ENCODE assay signal across 8 mouse cellular contexts in the genomic region with DNA sequence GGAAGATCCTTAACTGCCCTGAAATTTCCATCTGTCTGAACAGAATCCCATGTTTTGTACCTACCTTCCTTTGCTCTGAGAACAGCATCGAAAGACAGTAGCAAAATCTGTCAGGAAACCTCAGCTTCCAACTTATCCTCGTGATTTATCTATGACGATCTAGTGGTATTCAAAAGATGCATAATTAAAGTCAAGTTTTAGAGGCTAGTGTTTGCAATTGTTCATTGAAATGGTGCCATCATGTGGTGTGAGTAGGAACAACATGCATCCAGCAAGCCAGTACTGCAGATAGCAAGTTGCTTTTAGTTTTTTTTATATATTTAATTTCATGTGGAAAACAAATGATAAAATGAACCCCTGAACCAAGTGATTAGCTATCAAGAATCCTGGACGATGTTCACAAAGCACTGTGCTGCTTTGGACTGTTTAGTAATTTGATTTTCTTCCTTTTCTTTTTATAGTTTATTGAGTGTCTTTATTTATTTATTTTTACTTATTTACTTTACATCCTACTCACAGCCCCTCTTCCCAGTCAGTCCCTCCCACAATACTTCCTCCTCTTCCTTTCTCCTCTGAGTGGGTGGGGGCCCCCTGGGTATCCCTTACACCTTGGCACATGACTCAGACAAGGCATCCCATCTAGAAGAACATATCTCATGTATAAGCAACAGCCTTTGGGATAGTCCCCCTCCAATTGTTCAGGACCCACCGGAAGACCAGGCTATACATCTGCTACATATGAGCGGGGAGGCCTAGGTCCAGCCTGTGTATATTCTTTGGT. TPM values are rescaled to one million over a fixed set of nuclear protein-coding genes. Genes with fewer than 3 reads are reported as not detected.
DNase-seq lines count a peak whose midpoint lies in the region; ATAC-seq lines count a peak whose summit lies in the region.

No protein-coding gene starts in this region.

- H3K9me3 ChIP-seq in kidney, embryonic 15.5 days (replicated peaks), result no peaks in the 10 kb centered on the region
- H3K9me3 ChIP-seq in limb, embryonic 11.5 days (ENCODE audit: control insufficient read depth, low read length), result no peaks in the 10 kb centered on the region
- no peaks in the 10 kb centered on the region for H3K9me3 ChIP-seq in neural tube, embryonic 12.5 days

- no peaks in the 10 kb centered on the region for H3K27me3 ChIP-seq in kidney, embryonic 15.5 days
- no peaks in the 10 kb centered on the region for H3K27me3 ChIP-seq in limb, embryonic 11.5 days (ENCODE audit: control insufficient read depth, insufficient read depth, low read length)
- no peaks in the 10 kb centered on the region for H3K27me3 ChIP-seq in neural tube, embryonic 12.5 days (replicated peaks)

- no peak overlapping the region for H3K4me3 ChIP-seq in kidney, embryonic 15.5 days (replicated peaks)
- no peak overlapping the region for H3K4me3 ChIP-seq in limb, embryonic 11.5 days (ENCODE audit: low read depth, low read length)
- H3K4me3 ChIP-seq in neural tube, embryonic 12.5 days, result no peak overlapping the region

- H3K9ac ChIP-seq in kidney, embryonic 15.5 days, result no peak overlapping the region
- H3K9ac ChIP-seq in limb, embryonic 11.5 days (ENCODE audit: low read length), result no peak overlapping the region
- H3K9ac ChIP-seq in neural tube, embryonic 12.5 days, result no peak overlapping the region

- ATAC-seq in kidney, embryonic 15.5 days (replicated peaks; ENCODE audit: low FRiP score), result peak; percentile 54; the same call in 1 of the 2 replicates
- no peak; the same call in 1 of the 2 replicates for ATAC-seq in limb, embryonic 11.5 days (ENCODE audit: insufficient number of reproducible peaks, low FRiP score, low TSS enrichment, low read depth)
- peak; percentile 48 for ATAC-seq in neural tube, embryonic 12.5 days (ENCODE audit: low FRiP score, low read depth)

- H3K27ac ChIP-seq in kidney, embryonic 15.5 days, result no peak overlapping the region
- H3K27ac ChIP-seq in limb, embryonic 11.5 days (replicated peaks; ENCODE audit: low read depth, low read length), result no peak overlapping the region
- H3K27ac ChIP-seq in neural tube, embryonic 12.5 days, result no peak overlapping the region

- peak; percentile 55 for DNase-seq in A20 (ENCODE audit: low read depth, low spot score)
- DNase-seq in ES-CJ7 (ENCODE audit: low read depth, low spot score), result peak; percentile 37
- peak; percentile 24 for DNase-seq in cerebellum, adult 9-11 months
- DNase-seq in frontal cortex, postnatal 25 days (ENCODE audit: low spot score in 2 of 2), result peak; percentile 28 to 65
- DNase-seq in limb, embryonic 11.5 days (ENCODE audit: low spot score), result peak; percentile 69
- no peak for DNase-seq in spleen, adult 12 weeks (ENCODE audit: low spot score)

- 46% methylated on average over 6 of the region's 6 CpGs for WGBS in kidney, embryonic 15.5 days
- WGBS in limb, embryonic 11.5 days, result 54% methylated on average over 6 of the region's 6 CpGs
- 50% methylated on average over 6 of the region's 6 CpGs for WGBS in neural tube, embryonic 12.5 days

- H3K36me3 ChIP-seq in kidney, embryonic 15.5 days, result no peaks in the 10 kb centered on the region
- H3K36me3 ChIP-seq in limb, embryonic 11.5 days (ENCODE audit: control insufficient read depth, insufficient read depth, low read length), result no peaks in the 10 kb centered on the region
- no peaks in the 10 kb centered on the region for H3K36me3 ChIP-seq in neural tube, embryonic 12.5 days

- no peak overlapping the region for H3K4me2 ChIP-seq in kidney, embryonic 15.5 days
- H3K4me2 ChIP-seq in limb, embryonic 11.5 days (ENCODE audit: low read depth, severe bottlenecking), result no peak overlapping the region
- no peak overlapping the region for H3K4me2 ChIP-seq in neural tube, embryonic 12.5 days (replicated peaks)

- H3K4me1 ChIP-seq in kidney, embryonic 15.5 days, result no peaks in the 10 kb centered on the region
- H3K4me1 ChIP-seq in limb, embryonic 11.5 days (ENCODE audit: control insufficient read depth, insufficient read depth, low read length), result no peaks in the 10 kb centered on the region
- H3K4me1 ChIP-seq in neural tube, embryonic 12.5 days, result no peaks in the 10 kb centered on the region

RNA-seq across cellular contexts. Expression of a gene that starts 24.6 kb away (rescaled TPM):
- 76.1 and 78.9 TPM in 2 replicates for polyA plus RNA-seq in kidney, embryonic 15.5 days (2015; fragmentation: Nextera tagmentation; extraction: Ambion mirVana)
- 81.1 and 84.3 TPM in 2 replicates for polyA plus RNA-seq in limb, embryonic 11.5 days (2014; fragmentation: Nextera tagmentation; extraction: Ambion mirVana)
- polyA plus RNA-seq in neural tube, embryonic 12.5 days (2016; fragmentation: Nextera tagmentation; extraction: Ambion mirVana), result 83.1 and 88.1 TPM in 2 replicates
